Mouse (Mus musculus) ES-Bruce4 (cell line): ENCODE data around the gene S100a8.

ENCODE experiments used
- CTCF ChIP-seq: IDR thresholded peaks from one replicate; pipeline ENCODE4 v1.8.1; 2011; ENCODE audit warnings: low read depth, low read length
- POLR2A ChIP-seq: IDR thresholded peaks from one replicate; pipeline ENCODE4 v1.8.1; 2011; ENCODE audit warnings: low read length; ENCODE audit not compliant: insufficient read depth

DNA sequence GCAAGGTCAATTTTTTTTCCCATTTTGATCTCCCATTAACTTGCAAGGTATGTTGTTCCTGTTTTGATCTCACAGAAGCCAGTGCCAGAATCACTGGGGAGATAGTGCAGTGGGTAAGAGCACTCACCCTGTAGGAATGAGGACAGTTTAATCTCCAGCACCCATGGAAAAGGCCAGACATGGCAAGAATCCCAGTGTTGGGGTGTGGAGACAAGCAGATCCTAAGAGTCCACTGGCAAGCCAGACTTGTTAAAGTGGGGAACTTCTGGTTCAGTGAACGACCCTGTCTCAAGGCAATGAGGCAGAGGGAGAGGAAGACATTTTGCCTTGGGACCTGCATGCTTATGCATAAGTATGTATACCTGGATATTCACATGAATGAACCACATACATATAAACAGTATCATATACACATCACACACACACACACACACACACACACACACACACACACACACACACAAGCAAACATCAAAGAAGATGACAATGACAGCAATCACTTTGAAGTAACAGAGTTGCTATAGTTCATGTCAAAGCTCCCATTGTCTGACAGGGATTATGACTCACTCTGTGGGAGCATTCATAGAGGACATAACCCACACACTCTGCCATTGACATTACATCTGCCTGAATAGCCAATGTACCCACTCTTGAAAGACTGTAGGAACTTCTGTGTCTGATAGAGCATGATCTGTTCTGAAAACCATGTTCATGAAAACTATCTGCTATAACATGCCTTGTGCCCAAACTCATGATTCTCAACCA is 30.1 kb upstream of the S100a8 start:
- no peak for TF ChIP-seq POLR2A
- TF ChIP-seq CTCF = no peak
